Mouse (Mus musculus): Measurements from ENCODE around the gene Zbtb34. TPM values are rescaled to one million over a fixed set of nuclear protein-coding genes. Genes with fewer than 3 reads are reported as not detected.
A peak's percentile ranks its signal among the peaks of the same experiment; 100 is the strongest.

Gene Zbtb34
- polyA plus RNA-seq, 1 experiment from 2014 or later, result 8.0 TPM

DNA sequence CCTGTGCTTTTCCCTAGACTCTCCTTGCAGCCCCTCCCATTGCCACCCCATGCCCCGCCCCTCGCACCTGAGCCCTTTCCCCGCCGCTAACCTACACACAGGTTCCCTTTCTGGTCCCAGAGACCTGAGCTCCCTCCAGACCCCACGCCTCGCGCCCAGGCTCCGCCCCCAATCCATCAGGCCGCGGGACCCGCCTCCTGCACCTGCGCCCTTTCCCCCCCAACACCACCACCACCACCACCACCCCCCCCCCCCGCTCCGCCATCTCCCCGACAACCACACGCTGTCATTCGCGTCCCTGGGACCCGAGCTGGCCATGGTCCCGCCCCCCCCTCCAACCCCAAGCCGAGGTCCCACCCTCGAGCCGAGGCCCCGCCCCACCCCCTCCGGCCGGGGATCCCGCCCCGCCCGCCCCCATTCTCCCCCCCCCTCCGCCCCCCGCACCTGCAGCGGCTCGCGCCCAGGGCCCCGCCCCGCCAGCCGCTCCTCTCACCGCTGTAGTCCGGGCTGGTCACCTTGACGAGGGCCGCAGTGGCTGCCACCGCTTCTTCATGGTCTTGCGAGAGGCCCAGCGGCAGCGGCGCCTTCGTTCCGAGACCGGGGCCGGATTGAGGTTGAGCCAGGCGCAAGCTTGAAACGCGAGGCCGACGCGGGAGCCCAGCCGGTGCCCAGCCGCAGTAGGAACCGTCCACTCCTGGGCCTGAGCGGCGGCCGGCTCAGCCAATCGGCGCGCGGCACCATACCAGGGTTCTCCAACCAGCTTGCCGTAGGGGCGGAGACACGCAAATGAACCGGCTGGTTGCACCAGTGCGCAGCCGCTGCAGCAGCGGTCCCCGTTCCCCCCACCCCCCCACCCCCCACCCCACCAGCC lies 60.1 kb downstream of the Zbtb34 start, which contains the start of gene Ralgps1:
TSS of gene Ralgps1 (minus strand) at position 710 of the 871 bp plus-strand sequence.
- DNase-seq (ENCODE audit: low spot score) (peak; percentile 96), ATAC-seq (ENCODE audit: low FRiP score) (peak; percentile 98)
- peak within 1 kb of the TSS; percentile 64 for H3K9ac ChIP-seq (ENCODE audit: low read depth, low read length)
- H3K4me2 ChIP-seq (replicated peaks; ENCODE audit: low read depth, low read length), result peak within 1 kb of the TSS; percentile 52
- WGBS, result 0% methylated on average over 43 of the region's 74 CpGs
- peak within 1 kb of the TSS; percentile 97 for H3K27ac ChIP-seq (ENCODE audit: low read depth, low read length)
- no peaks in the 10 kb centered on the region for H3K27me3 ChIP-seq (ENCODE audit: control insufficient read depth, insufficient read depth, low read length)
- H3K36me3 ChIP-seq (ENCODE audit: control insufficient read depth, insufficient read depth, low read length), result no peaks in the 10 kb centered on the region
- H3K4me1 ChIP-seq (replicated peaks; ENCODE audit: control insufficient read depth, insufficient read depth, low read length), result no peaks in the 10 kb centered on the region
- H3K9me3 ChIP-seq (ENCODE audit: control insufficient read depth, low read length), result no peaks in the 10 kb centered on the region
- H3K4me3 ChIP-seq (ENCODE audit: low read depth, low read length), result peak within 1 kb of the TSS; percentile 56

GRCm38 (mm10) chr2:33370276-33370776 lies 60.8 kb downstream of the Zbtb34 start:
- no peaks in the 10 kb centered on the region for H3K4me1 ChIP-seq (replicated peaks; ENCODE audit: control insufficient read depth, insufficient read depth, low read length)
- no peaks in the 10 kb centered on the region for H3K27me3 ChIP-seq (ENCODE audit: control insufficient read depth, insufficient read depth, low read length)
- H3K27ac ChIP-seq (ENCODE audit: low read depth, low read length), result peak overlapping the region; percentile 97
- no peaks in the 10 kb centered on the region for H3K9me3 ChIP-seq (ENCODE audit: control insufficient read depth, low read length)
- H3K9ac ChIP-seq (ENCODE audit: low read depth, low read length), result peak overlapping the region; percentile 31; the same call in 1 of the 2 replicates
- H3K4me3 ChIP-seq (ENCODE audit: low read depth, low read length), result peak overlapping the region; percentile 56
- no peaks in the 10 kb centered on the region for H3K36me3 ChIP-seq (ENCODE audit: control insufficient read depth, insufficient read depth, low read length)
- peak overlapping the region; percentile 52 for H3K4me2 ChIP-seq (replicated peaks; ENCODE audit: low read depth, low read length)
- ATAC-seq (ENCODE audit: low FRiP score), result peak; percentile 58
- 19% methylated on average over 11 of the region's 15 CpGs for WGBS
- DNase-seq (ENCODE audit: low spot score), result no peak

DNA sequence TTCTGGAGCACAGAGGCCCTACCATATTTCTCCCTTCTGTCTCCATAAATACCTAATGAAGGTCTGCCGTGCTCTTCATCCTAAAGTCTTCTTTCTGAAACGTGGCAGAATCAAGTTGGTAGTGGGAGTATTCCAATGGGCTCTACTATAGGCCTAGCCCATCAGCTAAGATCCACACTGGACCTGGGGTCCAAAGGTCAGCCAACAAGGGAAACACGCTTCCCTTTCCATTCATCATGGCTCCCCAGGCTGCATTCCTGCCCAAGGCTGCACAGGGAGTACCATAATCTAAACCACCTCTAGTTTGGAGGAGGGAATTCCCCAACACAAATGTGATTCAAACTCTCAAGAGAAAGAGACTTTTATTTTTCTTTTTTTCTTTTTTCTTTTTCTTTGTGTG lies 61.7 kb downstream of the Zbtb34 start:
- no peak overlapping the region for H3K4me3 ChIP-seq (ENCODE audit: low read depth, low read length)
- H3K27ac ChIP-seq (ENCODE audit: low read depth, low read length), result no peak overlapping the region
- H3K4me1 ChIP-seq (replicated peaks; ENCODE audit: control insufficient read depth, insufficient read depth, low read length), result no peaks in the 10 kb centered on the region
- DNase-seq (ENCODE audit: low spot score), result no peak
- no peaks in the 10 kb centered on the region for H3K36me3 ChIP-seq (ENCODE audit: control insufficient read depth, insufficient read depth, low read length)
- H3K4me2 ChIP-seq (replicated peaks; ENCODE audit: low read depth, low read length), result no peak overlapping the region
- WGBS, result 63% methylated on average over 3 of the region's 3 CpGs
- ATAC-seq (ENCODE audit: low FRiP score), result no peak
- no peak overlapping the region for H3K9ac ChIP-seq (ENCODE audit: low read depth, low read length)
- H3K27me3 ChIP-seq (ENCODE audit: control insufficient read depth, insufficient read depth, low read length), result no peaks in the 10 kb centered on the region
- H3K9me3 ChIP-seq (ENCODE audit: control insufficient read depth, low read length), result no peaks in the 10 kb centered on the region

GRCm38 (mm10) chr2:33368486-33368885 lies 62.6 kb downstream of the Zbtb34 start:
- WGBS, result 85% methylated on average over 1 of the region's 1 CpGs
- no peak overlapping the region for H3K4me3 ChIP-seq (ENCODE audit: low read depth, low read length)
- no peaks in the 10 kb centered on the region for H3K36me3 ChIP-seq (ENCODE audit: control insufficient read depth, insufficient read depth, low read length)
- DNase-seq (ENCODE audit: low spot score), result no peak
- H3K4me1 ChIP-seq (replicated peaks; ENCODE audit: control insufficient read depth, insufficient read depth, low read length), result no peaks in the 10 kb centered on the region
- H3K27me3 ChIP-seq (ENCODE audit: control insufficient read depth, insufficient read depth, low read length), result no peaks in the 10 kb centered on the region
- H3K27ac ChIP-seq (ENCODE audit: low read depth, low read length), result no peak overlapping the region
- no peak for ATAC-seq (ENCODE audit: low FRiP score)
- no peak overlapping the region for H3K9ac ChIP-seq (ENCODE audit: low read depth, low read length)
- H3K4me2 ChIP-seq (replicated peaks; ENCODE audit: low read depth, low read length), result no peak overlapping the region
- no peaks in the 10 kb centered on the region for H3K9me3 ChIP-seq (ENCODE audit: control insufficient read depth, low read length)

DNA sequence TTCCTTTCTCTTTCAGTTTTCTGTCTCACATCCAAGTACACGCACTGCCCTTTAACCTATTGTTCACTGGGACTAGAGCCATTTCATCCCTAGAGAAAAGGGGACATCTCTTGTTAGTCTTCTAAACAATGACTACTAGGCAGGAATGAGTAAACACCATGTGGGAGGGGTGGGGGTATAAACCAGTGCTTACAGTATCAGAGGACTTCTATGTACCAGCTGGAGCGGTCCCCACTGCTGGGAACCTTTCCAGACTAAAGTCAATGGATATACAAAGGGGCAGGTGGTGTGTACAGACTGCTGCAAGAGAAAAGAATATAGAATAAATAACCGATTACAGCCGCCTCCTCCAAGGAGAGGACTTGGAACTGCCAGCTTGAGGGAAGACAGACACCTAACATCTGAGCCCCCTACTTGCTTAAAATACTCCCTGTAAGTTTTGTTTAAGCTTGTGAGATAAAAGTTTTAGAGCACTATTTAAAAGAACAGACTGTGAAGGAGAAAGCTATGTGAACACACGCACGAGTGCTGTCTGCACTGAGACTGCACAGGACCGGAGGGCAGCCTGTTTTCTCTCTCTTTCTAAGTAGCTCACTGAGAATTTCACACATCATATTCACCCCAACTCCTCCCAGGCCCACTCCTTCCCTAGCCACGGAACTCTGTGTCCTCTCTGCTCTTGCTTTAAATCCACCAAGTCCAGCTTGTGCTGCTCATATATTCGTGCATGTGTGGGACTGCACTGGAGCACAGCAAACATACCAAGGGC lies 65.2 kb downstream of the Zbtb34 start:
- 83% methylated on average over 9 of the region's 9 CpGs for WGBS
- no peak overlapping the region for H3K9ac ChIP-seq (ENCODE audit: low read depth, low read length)
- no peak for ATAC-seq (ENCODE audit: low FRiP score)

GRCm38 (mm10) chr2:33364656-33365055 lies 66.5 kb downstream of the Zbtb34 start:
- WGBS, result 89% methylated on average over 4 of the region's 4 CpGs
- DNase-seq (ENCODE audit: low spot score), result no peak

More for the DNA sequence above, 65.2 kb downstream of the Zbtb34 start:
- no peak for DNase-seq (ENCODE audit: low spot score)
- 0 out of 2 replicates have a peak overlapping the region, but pooled peaks have one; percentile 31 for H3K27ac ChIP-seq (ENCODE audit: low read depth, low read length)
- no peaks in the 10 kb centered on the region for H3K27me3 ChIP-seq (ENCODE audit: control insufficient read depth, insufficient read depth, low read length)
- H3K36me3 ChIP-seq (ENCODE audit: control insufficient read depth, insufficient read depth, low read length), result no peaks in the 10 kb centered on the region
- no peak overlapping the region for H3K4me3 ChIP-seq (ENCODE audit: low read depth, low read length)
- H3K4me1 ChIP-seq (replicated peaks; ENCODE audit: control insufficient read depth, insufficient read depth, low read length), result no peaks in the 10 kb centered on the region
- H3K4me2 ChIP-seq (replicated peaks; ENCODE audit: low read depth, low read length), result no peak overlapping the region
- no peaks in the 10 kb centered on the region for H3K9me3 ChIP-seq (ENCODE audit: control insufficient read depth, low read length)

DNA sequence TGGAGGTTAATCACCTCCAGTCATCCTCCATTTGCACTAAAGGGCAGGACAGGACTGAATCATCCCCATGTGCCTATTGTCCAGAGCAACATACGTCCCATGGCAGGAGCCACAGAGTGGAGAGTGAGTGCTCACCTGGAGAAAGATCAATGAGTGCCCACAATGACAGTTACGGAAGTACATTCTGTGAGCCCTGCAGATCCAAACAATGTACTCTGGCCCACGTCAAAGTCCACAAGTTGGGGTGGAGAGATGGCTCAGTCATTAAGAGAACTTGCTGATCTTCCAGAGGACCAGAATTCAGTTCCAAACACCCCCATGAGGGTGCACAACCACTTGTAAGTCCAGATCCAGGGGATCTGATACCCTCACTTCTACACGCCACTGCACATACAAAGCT lies 67.2 kb downstream of the Zbtb34 start:
- H3K36me3 ChIP-seq (ENCODE audit: control insufficient read depth, insufficient read depth, low read length), result no peaks in the 10 kb centered on the region
- no peaks in the 10 kb centered on the region for H3K9me3 ChIP-seq (ENCODE audit: control insufficient read depth, low read length)
- ATAC-seq (ENCODE audit: low FRiP score), result no peak
- no peak overlapping the region for H3K27ac ChIP-seq (ENCODE audit: low read depth, low read length)
- H3K9ac ChIP-seq (ENCODE audit: low read depth, low read length), result no peak overlapping the region
- no peak for DNase-seq (ENCODE audit: low spot score)
- H3K27me3 ChIP-seq (ENCODE audit: control insufficient read depth, insufficient read depth, low read length), result no peaks in the 10 kb centered on the region
- WGBS, result 88% methylated on average over 4 of the region's 4 CpGs
- H3K4me2 ChIP-seq (replicated peaks; ENCODE audit: low read depth, low read length), result no peak overlapping the region
- no peak overlapping the region for H3K4me3 ChIP-seq (ENCODE audit: low read depth, low read length)
- H3K4me1 ChIP-seq (replicated peaks; ENCODE audit: control insufficient read depth, insufficient read depth, low read length), result no peaks in the 10 kb centered on the region

More at GRCm38 (mm10) chr2:33364656-33365055, 66.5 kb downstream of the Zbtb34 start:
- H3K4me2 ChIP-seq (replicated peaks; ENCODE audit: low read depth, low read length), result no peak overlapping the region
- no peaks in the 10 kb centered on the region for H3K36me3 ChIP-seq (ENCODE audit: control insufficient read depth, insufficient read depth, low read length)
- no peak overlapping the region for H3K27ac ChIP-seq (ENCODE audit: low read depth, low read length)
- ATAC-seq (ENCODE audit: low FRiP score), result no peak
- H3K27me3 ChIP-seq (ENCODE audit: control insufficient read depth, insufficient read depth, low read length), result no peaks in the 10 kb centered on the region
- H3K9ac ChIP-seq (ENCODE audit: low read depth, low read length), result no peak overlapping the region
- no peak overlapping the region for H3K4me3 ChIP-seq (ENCODE audit: low read depth, low read length)
- no peaks in the 10 kb centered on the region for H3K9me3 ChIP-seq (ENCODE audit: control insufficient read depth, low read length)
- H3K4me1 ChIP-seq (replicated peaks; ENCODE audit: control insufficient read depth, insufficient read depth, low read length), result no peaks in the 10 kb centered on the region

- Histone ChIP-seq H3K4me3 (ENCODE audit: low read depth, low read length) (no peak overlapping the region), H3K36me3 (ENCODE audit: control insufficient read depth, insufficient read depth, low read length) (no peaks in the 10 kb centered on the region), H3K27me3 (ENCODE audit: control insufficient read depth, insufficient read depth, low read length) (no peaks in the 10 kb centered on the region), H3K27ac (ENCODE audit: low read depth, low read length) (no peak overlapping the region), H3K4me1 (replicated peaks; ENCODE audit: control insufficient read depth, insufficient read depth, low read length) (no peaks in the 10 kb centered on the region), H3K9me3 (ENCODE audit: control insufficient read depth, low read length) (no peaks in the 10 kb centered on the region), H3K9ac (ENCODE audit: low read depth, low read length) (no peak overlapping the region), H3K4me2 (replicated peaks; ENCODE audit: low read depth, low read length) (no peak overlapping the region)
- ATAC-seq (ENCODE audit: low FRiP score), result no peak
- DNase-seq (ENCODE audit: low spot score), result no peak
- 90% methylated on average over 9 of the region's 9 CpGs for WGBS
Measured at GRCm38 (mm10) chr2:33361139-33361716, 69.9 kb downstream of the Zbtb34 start.

All from hindbrain, embryonic 11.5 days (tissue).